Mouse (Mus musculus) olfactory bulb, adult 2 months (tissue): ENCODE data around the gene Gbe1.

Experiments used
- CTCF ChIP-seq: fragments of 200-500 bp; IDR thresholded peaks from 2 replicates; pipeline ENCODE4 v1.5.1; 2012; ENCODE audit warnings: low read depth, mild to moderate bottlenecking, low read length, moderate library complexity; ENCODE audit not compliant: insufficient read depth
- POLR2A ChIP-seq: fragments of 200-500 bp; IDR thresholded peaks from 2 replicates; pipeline ENCODE4 v1.6.1; 2012; ENCODE audit warnings: mild to moderate bottlenecking, low read depth, low read length, moderate library complexity; ENCODE audit not compliant: insufficient read depth

DNA sequence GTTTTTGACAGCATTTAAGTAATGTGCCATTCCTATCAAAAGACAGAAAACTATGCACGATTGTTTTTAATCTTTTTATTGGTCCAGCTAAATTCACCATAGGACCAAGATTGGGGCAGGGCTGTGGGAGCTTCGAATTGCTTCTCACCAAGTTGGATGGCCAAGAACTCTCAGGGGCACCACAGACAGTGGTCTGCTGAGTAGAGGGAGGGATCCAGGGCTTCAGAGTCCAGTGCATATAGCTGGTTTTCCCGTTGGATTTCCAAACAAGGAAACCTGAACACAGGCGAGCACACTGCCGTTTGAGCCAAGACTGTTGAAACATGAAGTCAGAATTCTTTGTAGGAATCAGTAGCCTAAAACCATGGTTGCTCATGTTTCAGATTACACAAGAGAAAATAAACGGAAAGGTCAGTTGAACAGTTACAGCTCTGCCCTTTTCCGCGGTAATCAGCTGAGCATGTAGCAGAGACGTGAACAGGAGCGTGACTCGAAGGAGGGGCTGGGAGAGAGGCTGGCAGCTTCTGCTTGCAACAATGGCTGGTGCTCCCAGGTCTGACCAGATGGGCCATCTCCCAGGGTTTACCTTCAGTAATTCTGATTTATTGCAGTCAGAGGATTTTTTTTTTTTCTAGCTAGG is 38.0 kb downstream of the Gbe1 start:
- no peak for TF ChIP-seq POLR2A
- TF ChIP-seq CTCF, result no peak
